Mouse (Mus musculus) forebrain, embryonic 10.5 days (tissue): ENCODE measurements around the gene Recql5. TPM values are rescaled to one million over a fixed set of nuclear protein-coding genes. Genes with fewer than 3 reads are reported as not detected.

Source experiments
- DNase-seq: peaks from one replicate; pipeline ENCODE4 v3.0.0-alpha.2; 2017; ENCODE audit warnings: low spot score; ENCODE audit errors: extremely low spot score
- H3K27ac ChIP-seq: fragments of 300-500 bp; sonication (generic); 2 replicates; pipeline ENCODE4 v1.5.1; 2016; ENCODE audit warnings: mild to moderate bottlenecking
- H3K27me3 ChIP-seq: fragments of 300-500 bp; sonication (generic); 2 replicates; pipeline ENCODE4 v1.6.1; 2016; ENCODE audit warnings: mild to moderate bottlenecking; ENCODE audit not compliant: poor library complexity, severe bottlenecking
- H3K36me3 ChIP-seq: fragments of 300-500 bp; sonication (generic); replicated peaks from 2 replicates; pipeline ENCODE4 v1.6.1; 2016; ENCODE audit warnings: mild to moderate bottlenecking, moderate library complexity
- H3K4me1 ChIP-seq: fragments of 300-500 bp; sonication (generic); 2 replicates; pipeline ENCODE4 v1.6.1; 2016
- H3K4me3 ChIP-seq: fragments of 300-500 bp; sonication (generic); 2 replicates; pipeline ENCODE4 v1.5.1; 2016; ENCODE audit warnings: mild to moderate bottlenecking, moderate library complexity
- H3K9me3 ChIP-seq: fragments of 300-500 bp; sonication (generic); 2 replicates; pipeline ENCODE4 v1.6.1; 2016; ENCODE audit warnings: mild to moderate bottlenecking, moderate library complexity
- WGBS: fragments of 180-500 bp; shearing (Covaris S2); methylation state at CpG from one replicate; pipeline ENCODE4 v1.1.7; 2016; 5-methylcytosine and 5-hydroxymethylcytosine counted together
- polyA plus RNA-seq: library from polyadenylated mRNA; unstranded; fragments of >200 nt; fragmentation: Nextera tagmentation; extraction: Ambion mirVana; gene quantifications from 2 replicates; pipeline ENCODE4 v1.2.1, GENCODE M21; 2016

Gene Recql5
- 35.0 and 36.6 TPM in 2 replicates for polyA plus RNA-seq

DNA sequence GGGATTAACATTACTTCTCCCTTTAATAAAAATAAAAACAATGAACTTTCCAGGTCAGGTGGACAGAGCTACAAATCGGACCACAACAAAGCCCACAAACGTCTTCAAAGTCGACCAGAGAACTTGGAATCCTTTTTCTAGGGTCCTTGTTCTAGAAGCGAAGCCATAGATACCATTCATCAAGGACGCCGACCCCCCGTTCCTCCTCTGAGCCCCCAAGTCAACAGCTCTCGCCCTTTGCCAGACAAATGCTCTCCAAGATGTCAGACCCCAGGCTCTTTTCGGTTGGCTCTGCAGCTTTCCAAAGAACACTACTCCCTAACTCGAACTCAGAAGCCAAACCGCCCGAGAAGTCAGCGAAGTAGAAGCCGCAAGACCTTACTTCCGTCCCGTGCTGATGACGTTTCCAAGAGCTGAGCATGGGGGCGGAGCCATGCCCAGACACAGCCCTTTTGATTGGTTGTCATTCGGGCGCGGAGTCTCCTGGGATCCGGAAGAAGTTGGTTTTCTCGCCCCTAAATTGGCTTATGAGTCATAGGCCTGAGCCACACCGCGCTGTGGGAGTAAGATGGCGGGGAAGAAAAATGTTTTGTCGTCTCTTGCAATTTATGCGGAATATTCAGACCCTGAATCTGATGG is at the start of gene Recql5, which contains the start of gene Sap30bp:
Gene Recql5 (minus strand): TSS at position 370 of the 639 bp plus-strand sequence.
Gene Sap30bp (plus strand): TSS at position 175 of the 639 bp plus-strand sequence.
- no peaks in the 10 kb centered on the region for H3K9me3 ChIP-seq
- H3K27ac ChIP-seq: peak within 1 kb of the TSS; percentile 86
- peak within 1 kb of the TSS; percentile 97 for H3K4me3 ChIP-seq
- peaks cover 28% of the 10 kb centered on the region for H3K4me1 ChIP-seq
- under 1% methylated on average over 28 of the region's 28 CpGs for WGBS
- peaks cover 47% of the 10 kb centered on the region for H3K36me3 ChIP-seq
- peak; percentile 99 for DNase-seq
- H3K27me3 ChIP-seq: no peaks in the 10 kb centered on the region

DNA sequence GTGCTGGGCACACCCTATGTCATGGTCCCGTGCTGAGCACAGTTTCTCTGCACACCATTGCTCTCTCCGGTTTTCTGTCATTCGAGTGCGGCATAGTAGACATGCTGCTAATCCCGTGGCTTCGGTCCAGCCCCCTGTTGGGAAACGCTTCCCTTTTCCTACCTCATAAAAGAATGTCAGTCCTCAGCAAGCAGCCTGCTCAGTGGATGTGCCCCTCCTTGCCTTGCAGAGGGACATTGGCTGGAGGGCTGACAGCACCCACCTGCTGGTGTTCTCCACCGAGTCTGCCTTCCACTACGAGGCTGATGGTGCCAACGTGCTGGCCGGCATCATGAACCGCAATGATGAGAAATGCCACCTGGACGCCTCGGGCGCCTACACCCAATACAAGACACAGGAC is 49.2 kb upstream of the Recql5 start:
- WGBS: 90% methylated on average over 15 of the region's 15 CpGs
- Histone ChIP-seq H3K9me3 (no peaks in the 10 kb centered on the region), H3K27me3 (peaks cover 31% of the 10 kb centered on the region), H3K4me3 (no peak overlapping the region), H3K36me3 (no peaks in the 10 kb centered on the region), H3K4me1 (no peaks in the 10 kb centered on the region), H3K27ac (no peak overlapping the region)
- DNase-seq: no peak

DNA sequence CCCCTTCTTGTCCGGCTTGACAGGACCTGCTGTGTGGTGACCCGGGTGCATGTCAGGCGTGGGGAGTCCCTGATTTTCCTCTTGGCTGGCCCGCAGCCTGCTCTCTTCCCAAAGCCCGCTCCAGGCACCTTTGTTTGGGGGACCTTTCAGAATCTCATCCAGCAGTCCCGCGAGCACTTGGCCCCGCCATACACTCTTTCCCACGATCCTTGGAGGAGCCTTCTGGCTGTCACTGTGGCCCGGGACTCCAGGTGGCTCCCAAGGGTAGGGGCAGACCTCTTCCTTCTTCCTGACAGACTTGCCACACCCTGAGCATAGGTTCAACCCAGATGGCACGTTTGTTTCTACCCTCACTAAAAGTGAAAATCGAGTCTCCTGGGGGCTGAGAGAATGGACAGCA is 42.3 kb upstream of the Recql5 start:
- WGBS: 43% methylated on average over 12 of the region's 12 CpGs
- Histone ChIP-seq H3K36me3 (no peaks in the 10 kb centered on the region), H3K27me3 (peaks cover 69% of the 10 kb centered on the region), H3K9me3 (no peaks in the 10 kb centered on the region), H3K27ac (no peak overlapping the region), H3K4me3 (no peak overlapping the region; the same call in 1 of the 2 replicates), H3K4me1 (peaks cover 16% of the 10 kb centered on the region)
- DNase-seq: no peak

DNA sequence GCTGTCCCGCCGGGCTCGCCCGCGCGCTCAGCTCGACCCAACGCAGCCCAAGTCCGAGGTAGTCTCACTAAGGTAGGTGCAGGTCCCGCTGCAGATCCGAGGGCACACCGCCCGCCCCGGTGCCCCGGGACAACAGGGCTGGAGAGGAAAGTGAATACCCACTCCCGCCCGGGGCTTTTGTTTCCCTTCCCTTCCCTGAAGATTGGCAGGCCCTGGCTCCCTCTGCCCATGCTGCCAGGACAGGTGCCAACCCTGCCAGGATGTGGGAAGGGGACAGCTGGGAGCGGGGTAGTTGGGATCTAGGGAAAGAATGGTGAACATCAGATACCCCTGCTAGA is 41.8 kb upstream of the Recql5 start:
- H3K27me3 ChIP-seq: peaks cover 69% of the 10 kb centered on the region
- 3% methylated on average over 18 of the region's 18 CpGs for WGBS

DNA sequence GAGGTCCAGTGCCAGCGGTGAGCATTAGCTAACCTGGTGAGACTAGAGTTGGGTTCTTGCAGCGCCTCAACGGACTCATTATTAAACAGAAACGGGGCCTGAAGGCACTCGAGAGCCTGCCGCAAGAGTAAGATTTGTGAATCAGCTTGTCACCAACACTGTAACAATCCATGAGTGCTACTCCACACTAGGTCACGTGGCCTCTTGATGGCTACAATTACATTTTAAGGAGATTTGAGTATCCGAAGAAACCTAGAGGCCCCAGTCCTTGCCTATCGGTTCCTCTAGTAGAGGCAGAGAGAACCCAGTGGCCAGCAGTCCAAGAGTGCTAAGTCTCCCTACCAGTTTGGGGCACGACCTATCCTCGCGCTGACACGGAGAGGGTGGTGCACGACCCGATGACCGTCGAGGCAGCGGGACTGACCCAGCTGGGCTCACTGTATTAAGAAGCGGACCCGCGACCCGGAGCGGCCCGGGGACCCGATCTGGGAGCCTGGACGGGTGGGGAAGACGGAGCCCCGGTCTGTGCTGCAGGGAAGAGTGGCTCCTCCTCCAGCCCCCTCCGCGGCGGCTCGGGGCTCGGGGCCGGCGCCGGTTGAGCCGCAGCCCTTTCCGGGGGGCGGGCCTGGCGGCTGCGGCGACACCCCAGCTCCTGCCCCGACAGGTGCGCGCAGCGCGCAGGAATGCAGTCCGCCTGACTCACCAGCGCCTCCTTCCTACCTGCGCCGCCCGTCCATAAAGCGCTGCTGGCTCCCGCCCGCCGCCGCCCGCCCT is 41.2 kb upstream of the Recql5 start, which contains the start of gene Itgb4:
Gene Itgb4 (plus strand): TSS at position 401 of the 774 bp plus-strand sequence.
- Histone ChIP-seq H3K36me3 (no peaks in the 10 kb centered on the region), H3K27me3 (peaks cover 65% of the 10 kb centered on the region), H3K4me3 (peak within 1 kb of the TSS; percentile 56), H3K27ac (peak within 1 kb of the TSS; percentile 65; the same call in 1 of the 2 replicates), H3K9me3 (no peaks in the 10 kb centered on the region), H3K4me1 (peaks cover 16% of the 10 kb centered on the region)
- peak; percentile 20 for DNase-seq
- 11% methylated on average over 55 of the region's 58 CpGs for WGBS

More for the DNA sequence above, 41.8 kb upstream of the Recql5 start:
- Histone ChIP-seq H3K36me3 (no peaks in the 10 kb centered on the region), H3K4me3 (peak overlapping the region; percentile 56), H3K9me3 (no peaks in the 10 kb centered on the region), H3K4me1 (peaks cover 16% of the 10 kb centered on the region), H3K27ac (peak overlapping the region; percentile 65; the same call in 1 of the 2 replicates)
- DNase-seq: no peak

DNA sequence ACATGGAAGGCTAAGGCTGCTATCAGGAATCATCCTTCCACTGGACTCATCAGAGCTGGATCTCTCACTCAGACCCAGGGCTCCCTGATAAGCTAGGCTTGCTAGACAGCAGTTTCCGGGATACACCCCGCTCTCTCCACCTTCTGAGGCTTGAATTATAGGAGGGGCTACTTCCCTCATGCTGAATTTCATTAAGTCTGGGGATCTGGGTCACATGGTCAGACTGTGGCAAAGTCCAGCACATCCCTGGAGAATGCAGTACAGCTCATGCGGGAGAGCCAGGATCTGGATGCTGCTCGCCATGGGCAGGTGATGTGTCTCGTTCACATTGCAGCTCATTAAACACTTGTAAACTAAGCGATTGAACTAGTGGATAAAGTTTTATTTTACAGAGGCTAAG is 37.7 kb upstream of the Recql5 start:
- DNase-seq: no peak
- Histone ChIP-seq H3K4me1 (peaks cover 16% of the 10 kb centered on the region), H3K4me3 (no peak overlapping the region), H3K9me3 (peaks cover 4% of the 10 kb centered on the region; the same call in 1 of the 2 replicates), H3K27ac (no peak overlapping the region), H3K27me3 (peaks cover 33% of the 10 kb centered on the region), H3K36me3 (peaks cover 14% of the 10 kb centered on the region)
- WGBS: 79% methylated on average over 6 of the region's 6 CpGs

DNA sequence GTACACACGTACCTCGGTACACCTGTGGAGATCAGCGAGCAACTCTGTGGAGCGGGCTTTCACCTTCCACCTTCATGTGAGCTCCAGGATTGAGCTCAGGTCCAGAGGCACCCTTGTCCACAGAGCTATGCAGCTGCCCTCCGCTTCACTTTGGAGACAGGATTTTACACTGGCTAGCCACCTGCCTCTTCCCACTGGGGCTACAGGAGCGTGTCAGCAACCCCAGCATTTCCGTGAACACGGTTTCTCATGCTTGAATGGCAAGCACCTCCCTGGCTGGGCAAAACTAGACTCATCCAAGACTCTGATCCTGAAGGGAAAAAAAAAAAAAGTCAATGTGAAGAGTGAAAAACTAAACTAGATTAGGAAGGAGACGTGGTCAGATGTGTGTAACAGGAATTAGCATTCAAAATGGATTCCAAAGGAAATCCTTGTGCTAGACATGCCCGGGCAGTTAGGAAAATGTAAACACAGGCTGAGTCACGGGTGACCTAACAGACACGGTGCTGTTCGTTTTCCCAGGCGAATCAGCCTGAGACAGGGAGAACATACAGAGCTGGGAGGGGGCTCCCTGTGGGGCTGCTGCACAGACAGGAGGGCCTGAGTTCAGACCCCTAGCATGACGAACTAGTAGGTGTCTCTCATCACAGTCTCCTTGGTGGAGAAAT is 36.9 kb upstream of the Recql5 start:
- Histone ChIP-seq H3K4me1 (peaks cover 12% of the 10 kb centered on the region), H3K27ac (0 out of 2 replicates have a peak overlapping the region, but pooled peaks have one; percentile 25), H3K9me3 (peaks cover 4% of the 10 kb centered on the region; the same call in 1 of the 2 replicates), H3K4me3 (no peak overlapping the region), H3K27me3 (peaks cover 24% of the 10 kb centered on the region), H3K36me3 (peaks cover 22% of the 10 kb centered on the region)
- 79% methylated on average over 15 of the region's 15 CpGs for WGBS
- no peak for DNase-seq

DNA sequence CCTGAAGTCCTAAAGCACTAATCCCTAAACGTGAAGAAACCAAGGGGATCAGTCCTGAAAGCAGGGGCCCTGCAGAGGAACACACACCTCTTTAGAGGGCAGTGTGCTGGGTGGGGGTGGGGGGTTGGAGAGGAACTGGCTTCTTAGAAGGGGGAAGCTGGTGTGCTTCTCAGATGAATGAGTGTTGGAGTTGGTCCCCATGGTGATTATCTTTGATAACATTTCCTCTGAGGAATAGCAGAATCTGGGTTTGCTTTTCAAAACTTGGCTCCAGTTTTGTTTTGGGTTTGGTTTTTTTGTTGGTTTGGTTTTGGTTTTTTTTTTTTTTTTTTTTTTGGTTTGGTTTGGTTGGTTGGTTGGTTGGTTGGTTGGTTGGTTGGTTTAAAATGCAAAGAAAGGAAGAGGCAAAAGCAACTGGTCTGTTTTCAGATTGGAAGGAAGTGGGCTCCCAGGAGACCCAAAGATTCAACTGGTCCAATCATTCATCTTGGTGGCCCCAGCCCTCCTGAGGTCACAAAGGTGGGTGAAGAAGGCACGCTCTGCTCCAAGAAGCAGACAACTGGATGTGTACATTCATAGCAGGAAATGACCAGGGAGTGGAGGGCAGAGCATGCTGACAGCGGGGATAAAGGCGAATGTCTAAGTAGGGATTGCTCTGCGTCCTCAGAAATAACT is 35.6 kb upstream of the Recql5 start:
- WGBS: 77% methylated on average over 5 of the region's 5 CpGs
- DNase-seq: no peak

DNA sequence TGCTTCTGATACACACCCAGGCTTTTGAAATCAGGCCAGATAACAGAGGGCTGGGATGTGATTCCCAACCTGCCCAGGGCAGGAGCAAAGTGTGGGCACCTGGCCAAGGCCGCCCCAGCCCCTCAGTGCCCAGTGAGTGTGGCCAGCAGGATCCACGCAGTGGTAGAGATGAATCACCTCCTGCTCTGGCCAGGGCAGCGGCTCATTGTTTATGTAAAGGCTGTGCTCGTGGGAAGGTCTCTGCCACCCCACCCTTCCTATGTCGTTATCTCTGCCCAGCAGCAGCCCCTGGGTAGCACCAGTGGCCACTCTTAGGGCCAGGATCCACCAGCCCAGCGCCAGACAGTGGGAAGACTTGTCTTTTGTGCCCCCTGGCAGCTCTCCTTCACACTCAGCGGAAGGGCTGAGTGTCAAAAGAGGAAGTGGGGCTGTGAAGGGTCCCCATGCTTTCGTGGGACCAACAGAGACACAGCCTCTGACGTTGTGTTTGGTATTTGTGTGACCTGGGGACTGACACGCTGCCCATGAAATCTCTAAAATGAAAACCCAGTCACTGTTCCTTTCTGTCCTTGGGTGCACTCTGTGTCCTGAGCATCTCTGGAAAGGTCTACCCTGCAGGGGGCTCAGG is 31.8 kb upstream of the Recql5 start:
- Histone ChIP-seq H3K27ac (no peak overlapping the region), H3K4me1 (no peaks in the 10 kb centered on the region), H3K27me3 (no peaks in the 10 kb centered on the region), H3K4me3 (no peak overlapping the region), H3K9me3 (peaks cover 4% of the 10 kb centered on the region; the same call in 1 of the 2 replicates), H3K36me3 (peaks cover 73% of the 10 kb centered on the region)
- DNase-seq: no peak
- 93% methylated on average over 10 of the region's 10 CpGs for WGBS

More for the DNA sequence above, 35.6 kb upstream of the Recql5 start:
- H3K4me3 ChIP-seq: no peak overlapping the region
- H3K27me3 ChIP-seq: peaks cover 11% of the 10 kb centered on the region
- H3K36me3 ChIP-seq: peaks cover 35% of the 10 kb centered on the region
- peaks cover 4% of the 10 kb centered on the region; the same call in 1 of the 2 replicates for H3K9me3 ChIP-seq
- no peak overlapping the region for H3K27ac ChIP-seq
- 0 out of 2 replicates have a peak, but pooled peaks cover 2% of the 10 kb centered on the region for H3K4me1 ChIP-seq

DNA sequence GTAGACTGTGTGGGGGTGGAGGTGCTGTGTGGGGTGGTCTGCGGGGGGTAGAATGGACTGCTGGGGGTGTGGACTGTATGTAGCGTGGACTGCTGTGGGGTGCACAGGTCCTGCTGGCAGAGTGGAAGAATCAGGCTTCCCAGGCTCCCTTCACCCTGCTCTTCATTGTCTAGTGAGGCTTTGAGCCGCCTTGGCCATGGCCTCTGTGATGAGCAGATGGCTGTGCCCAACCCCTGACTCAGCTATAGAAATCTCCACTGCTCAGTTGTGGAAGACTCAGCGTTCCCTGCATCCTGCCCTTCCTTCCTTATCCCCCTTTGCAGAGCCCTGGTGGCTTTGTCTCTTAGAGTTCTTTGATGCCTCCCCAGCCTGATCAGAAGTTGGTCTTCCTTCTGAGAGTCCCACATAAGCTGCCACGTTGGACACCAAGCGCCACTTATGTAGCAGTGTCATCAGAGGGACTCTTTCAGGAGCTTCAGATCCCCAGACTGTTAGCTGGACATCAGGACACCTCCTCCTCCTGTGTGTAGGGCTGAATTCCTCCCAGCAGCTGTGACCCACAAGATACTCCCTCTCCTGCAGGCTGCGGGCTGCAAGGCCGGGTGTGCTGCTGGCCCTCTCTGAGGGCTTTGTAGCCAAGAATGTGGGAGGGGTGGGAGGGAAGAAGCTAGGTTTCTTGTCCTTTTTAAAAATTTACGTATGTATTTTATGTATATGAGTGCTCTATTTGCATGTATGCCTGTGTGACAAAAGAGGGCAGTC is 29.6 kb upstream of the Recql5 start:
- no peaks in the 10 kb centered on the region; the same call in 1 of the 2 replicates for H3K4me1 ChIP-seq
- H3K27me3 ChIP-seq: no peaks in the 10 kb centered on the region
- WGBS: 95% methylated on average over 9 of the region's 9 CpGs
- H3K36me3 ChIP-seq: peaks cover 94% of the 10 kb centered on the region
- H3K27ac ChIP-seq: no peak overlapping the region
- DNase-seq: no peak
- peaks cover 4% of the 10 kb centered on the region; the same call in 1 of the 2 replicates for H3K9me3 ChIP-seq
- no peak overlapping the region for H3K4me3 ChIP-seq

DNA sequence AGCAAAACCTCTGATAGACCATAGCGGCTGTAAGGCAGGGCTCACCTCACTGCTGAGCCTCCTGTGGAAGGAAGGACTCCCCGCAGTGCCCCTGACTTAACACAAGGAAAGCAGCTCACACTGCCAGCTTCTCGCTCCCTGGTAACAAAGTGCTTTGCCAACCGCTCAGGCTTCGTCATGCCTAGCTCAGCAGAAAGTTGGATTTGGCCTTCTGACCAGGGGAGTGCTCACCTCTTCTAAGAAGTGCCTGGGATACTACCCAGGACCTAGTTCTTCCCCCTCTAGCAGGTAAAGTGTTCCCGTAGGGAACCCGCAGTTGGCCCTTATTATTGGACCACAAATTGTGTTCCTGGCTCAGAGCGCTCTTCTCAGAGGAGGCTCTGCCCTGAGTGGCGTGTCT is 25.7 kb upstream of the Recql5 start:
- H3K4me1 ChIP-seq: peaks cover 27% of the 10 kb centered on the region
- 96% methylated on average over 9 of the region's 9 CpGs for WGBS
- peaks cover 88% of the 10 kb centered on the region for H3K36me3 ChIP-seq
- H3K4me3 ChIP-seq: no peak overlapping the region
- H3K27me3 ChIP-seq: no peaks in the 10 kb centered on the region
- H3K9me3 ChIP-seq: no peaks in the 10 kb centered on the region
- no peak for DNase-seq
- H3K27ac ChIP-seq: no peak overlapping the region
